Mouse (Mus musculus): ENCODE data around the gene Slamf1. TPM values are rescaled to one million over a fixed set of nuclear protein-coding genes. Genes with fewer than 3 reads are reported as not detected.
"Not testable (repeated sequence)": the region's sequence is repeated elsewhere in the genome, so short reads cannot be mapped to it uniquely, and the experiment has no call there.

The Slamf1 gene
- total RNA-seq, 2 experiments from 2014 or later: 0.32 to 0.38 TPM

DNA sequence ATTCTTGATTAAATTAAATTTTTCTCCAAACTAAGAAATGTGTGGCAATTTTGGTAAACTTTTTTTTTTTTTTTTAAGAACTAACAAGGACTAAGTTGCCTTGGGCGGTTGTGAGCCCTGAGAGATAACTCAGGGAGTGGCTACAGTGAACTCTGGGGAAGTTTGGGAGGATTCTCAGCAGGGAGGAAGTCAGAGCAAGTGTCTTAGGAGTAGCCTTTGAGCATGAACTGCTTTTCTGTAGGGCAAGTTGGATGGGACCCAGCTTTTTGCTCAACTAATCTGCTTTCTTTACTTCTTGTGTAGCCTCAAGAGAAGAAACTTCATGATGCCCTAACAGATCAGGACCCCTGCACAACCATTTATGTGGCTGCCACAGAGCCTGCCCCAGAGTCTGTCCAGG, 30.9 kb downstream of the Slamf1 start:
- DNase-seq: no peak
- intact Hi-C loops (cut with DNase I): no loop called here

DNA sequence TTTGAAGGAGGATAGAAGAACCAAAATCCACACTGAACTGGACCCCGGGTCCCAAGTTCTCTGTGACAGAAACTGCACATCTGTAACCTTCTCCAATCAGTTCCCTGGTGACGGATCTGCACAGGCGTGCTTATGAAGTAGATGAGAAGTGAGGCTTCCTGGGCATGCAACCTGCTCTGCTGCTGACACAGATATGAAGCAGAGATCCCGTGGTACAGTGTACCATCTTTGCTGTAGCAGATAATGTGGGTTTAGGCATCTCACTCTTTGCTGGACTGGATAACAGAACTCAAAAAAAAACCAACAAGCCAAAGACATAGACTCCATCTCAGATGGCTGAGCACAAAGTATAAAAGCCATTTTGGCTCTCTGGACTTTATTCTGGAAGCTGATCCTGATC, 32.7 kb downstream of the Slamf1 start:
- DNase-seq: no peak
- intact Hi-C loops (cut with DNase I): no loop called here

DNA sequence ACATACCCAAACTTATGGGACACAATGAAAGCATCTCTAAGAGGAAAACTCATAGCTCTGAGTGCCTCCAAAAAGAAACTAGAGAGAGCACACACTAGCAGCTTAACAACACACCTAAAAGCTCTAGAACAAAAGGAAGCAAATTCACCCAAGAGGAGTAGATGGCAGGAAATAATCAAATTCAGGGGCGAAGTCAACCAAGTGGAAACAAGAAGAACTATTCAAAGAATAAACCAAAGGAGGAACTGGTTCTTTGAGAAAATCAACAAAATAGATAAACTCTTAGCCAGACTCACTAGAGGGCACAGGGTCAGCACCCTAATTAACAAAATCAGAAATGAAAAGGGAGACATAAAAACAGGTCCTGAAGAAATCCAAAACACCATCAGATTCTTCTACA, 44.1 kb downstream of the Slamf1 start:
- intact Hi-C loops (cut with DNase I): loop anchor here (10.0 kb wide), 1 partner anchor 284 kb away; no protein-coding TSS in a partner anchor
- not testable (repeated sequence) for DNase-seq

DNA sequence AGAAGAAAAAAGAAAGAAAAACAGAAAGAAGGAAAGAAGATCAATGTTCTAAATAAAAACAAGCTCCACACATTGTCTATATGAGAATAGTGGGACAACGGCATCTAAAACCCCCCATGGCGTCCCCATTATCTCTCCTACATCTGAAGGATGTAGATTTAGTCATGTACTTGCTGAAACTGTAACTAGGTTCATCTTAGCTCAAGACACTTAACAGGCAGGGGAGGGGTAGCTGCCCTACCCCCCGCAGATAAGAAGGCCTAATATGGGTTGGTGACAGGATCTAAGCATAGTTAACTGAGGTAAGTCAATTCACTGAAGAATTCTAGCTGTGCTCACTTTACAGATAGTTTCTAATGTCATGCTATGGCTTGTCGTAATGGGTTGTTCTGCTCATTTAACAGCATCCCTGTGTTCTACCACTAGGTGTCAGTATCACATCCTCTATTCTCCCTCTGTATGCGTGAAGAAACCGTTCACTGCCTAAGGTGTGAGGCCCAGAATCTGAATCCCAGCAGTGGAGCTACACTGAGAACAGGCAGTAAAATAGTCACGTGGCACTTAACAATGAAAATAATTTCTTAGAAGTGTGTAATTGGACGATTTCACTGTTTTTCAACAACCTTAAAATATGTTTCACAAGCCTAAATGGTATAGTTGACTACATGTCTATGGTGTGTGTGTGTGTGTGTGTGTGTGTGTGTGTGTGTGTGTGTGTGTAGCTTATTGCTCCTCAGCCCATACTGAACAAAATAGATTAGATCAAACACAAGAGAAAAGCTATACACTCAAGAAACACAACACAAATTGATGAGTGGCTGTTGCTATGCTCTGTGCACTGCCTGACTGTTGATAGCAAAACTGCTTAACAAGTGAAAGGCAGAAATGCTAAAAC, 48.9 kb downstream of the Slamf1 start:
- intact Hi-C loops (cut with DNase I): loop anchor here (2.0 to 10.0 kb wide), 2 partner anchors 185 to 279 kb away; no protein-coding TSS in a partner anchor
- DNase-seq: peak; percentile 52 to 60

DNA sequence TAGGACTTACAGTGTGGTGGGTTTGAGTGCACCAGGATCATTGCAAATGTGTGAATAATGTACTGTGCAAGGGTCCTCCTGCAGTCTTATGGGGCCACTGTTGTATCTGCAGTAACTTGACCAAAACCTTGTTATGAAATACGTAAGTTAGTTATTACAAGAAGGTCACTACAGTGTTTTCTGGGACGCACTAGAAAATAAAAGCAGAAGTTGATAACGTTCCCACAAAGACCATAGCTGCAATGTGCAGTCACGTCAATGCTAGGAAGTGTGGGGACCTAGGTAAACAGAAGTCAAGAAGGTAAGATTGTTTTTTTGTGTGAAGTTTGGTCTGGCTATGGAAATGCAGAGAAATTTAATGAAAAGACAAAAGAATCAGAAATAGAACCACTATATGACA, 50.1 kb downstream of the Slamf1 start:
- no peak for DNase-seq
- intact Hi-C loops (cut with DNase I): loop anchor here (2.0 to 10.0 kb wide), 2 partner anchors 184 to 278 kb away; no protein-coding TSS in a partner anchor

DNA sequence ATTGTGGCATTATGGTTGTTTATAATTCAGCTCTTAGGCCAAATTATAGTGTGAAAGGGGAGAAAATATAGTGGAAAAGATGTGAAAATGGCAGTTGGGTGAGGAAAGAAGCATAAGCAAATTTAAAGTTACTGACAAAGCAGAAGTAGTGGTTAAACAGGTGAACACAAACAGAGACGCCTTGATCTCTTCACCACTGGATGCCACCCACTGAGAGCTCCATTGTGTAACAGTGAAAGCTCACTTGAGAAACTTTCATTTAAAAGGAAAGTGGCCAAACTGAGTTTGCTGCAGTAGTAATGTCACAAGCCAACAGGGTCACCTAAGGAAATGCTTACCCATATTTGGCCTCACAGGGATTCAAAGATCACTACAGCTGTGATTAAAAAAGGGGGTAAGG, 54.4 kb downstream of the Slamf1 start:
- DNase-seq: no peak
- intact Hi-C loops (cut with DNase I): no loop called here

DNA sequence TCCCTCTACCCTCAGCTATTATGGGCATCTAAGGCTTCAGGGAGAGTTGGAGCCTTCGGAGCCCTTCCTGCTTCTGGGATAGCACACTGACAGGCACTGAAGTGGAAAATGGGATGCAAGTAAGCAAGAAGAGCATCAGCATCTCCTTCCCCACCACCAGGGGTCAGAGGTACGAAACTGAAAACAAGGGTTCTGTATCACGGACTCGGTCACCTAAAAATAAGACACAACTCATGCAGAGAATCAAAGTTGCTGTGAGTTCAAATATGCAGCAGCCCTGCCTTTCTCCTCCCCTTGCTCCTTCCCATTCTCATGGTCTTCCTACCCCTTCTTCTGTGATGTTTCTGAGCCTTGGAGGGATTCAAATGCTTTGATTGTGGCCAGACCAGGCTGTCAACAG, 58.5 kb downstream of the Slamf1 start:
- intact Hi-C loops (cut with DNase I): no loop called here
- no peak for DNase-seq

DNA sequence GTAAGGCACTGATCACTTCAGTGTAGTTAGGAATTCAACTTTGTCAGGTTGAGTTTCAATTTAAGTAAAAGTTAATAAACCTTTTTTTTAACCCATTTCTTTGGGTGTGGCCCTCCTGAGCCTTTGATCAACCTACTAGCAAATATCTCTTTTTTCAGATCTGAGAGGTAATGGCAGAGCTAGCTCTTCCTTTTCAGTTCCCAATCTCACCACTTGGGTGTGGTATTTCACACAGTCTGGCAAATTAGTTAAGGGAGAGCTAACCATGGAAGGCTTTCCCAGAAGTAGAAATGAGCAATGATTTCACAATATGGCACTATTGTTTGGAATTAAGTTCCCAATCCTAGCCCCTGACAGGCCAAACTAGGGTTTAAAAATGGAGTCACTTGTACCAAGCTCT, 59.2 kb downstream of the Slamf1 start:
- DNase-seq: peak; percentile 24 to 29
- intact Hi-C loops (cut with DNase I): no loop called here

DNA sequence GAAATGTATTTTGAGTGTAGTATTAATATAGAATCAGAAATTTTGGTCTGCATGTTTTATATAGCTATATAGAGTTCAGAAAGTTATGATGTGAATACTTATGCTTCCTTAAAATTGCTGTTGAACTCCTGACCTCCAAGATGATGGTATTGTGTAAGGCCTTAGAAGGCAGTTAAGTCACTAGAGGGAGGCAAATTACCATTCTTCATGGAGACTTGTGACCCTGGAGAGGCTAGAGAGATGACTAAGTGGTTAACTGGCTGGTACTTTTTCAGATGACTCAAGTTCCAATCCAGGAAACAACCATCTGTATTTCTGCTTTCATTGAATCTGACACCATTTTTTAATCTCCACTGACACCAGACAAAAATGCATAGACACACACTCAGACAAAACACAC, 60.7 kb downstream of the Slamf1 start:
- intact Hi-C loops (cut with DNase I): no loop called here
- DNase-seq: no peak

DNA sequence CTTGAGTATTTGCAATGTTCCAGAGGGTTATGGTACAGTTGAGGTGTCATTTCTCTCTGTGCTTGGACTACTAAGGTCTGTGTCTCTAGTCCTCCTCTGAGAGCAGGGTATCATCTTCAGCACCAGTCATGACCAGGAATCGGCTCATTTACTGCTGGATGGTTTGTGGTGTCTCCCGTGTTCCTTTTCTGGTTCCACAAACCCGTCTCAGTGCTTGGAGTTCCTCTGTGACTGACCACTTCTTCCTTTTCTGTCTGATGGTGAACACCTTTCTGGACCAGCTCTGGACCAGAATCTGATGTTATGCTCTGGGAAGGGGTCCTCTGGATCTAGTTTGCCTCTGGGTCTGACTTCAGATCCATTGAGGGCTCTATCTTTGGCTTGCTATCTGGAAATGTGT, 72.6 kb downstream of the Slamf1 start, which contains the start of gene Cd84:
Gene Cd84 (plus strand): TSS at position 210 of the 400 bp plus-strand sequence.
- intact Hi-C loops (cut with DNase I): no loop called here
- DNase-seq: no peak

DNA sequence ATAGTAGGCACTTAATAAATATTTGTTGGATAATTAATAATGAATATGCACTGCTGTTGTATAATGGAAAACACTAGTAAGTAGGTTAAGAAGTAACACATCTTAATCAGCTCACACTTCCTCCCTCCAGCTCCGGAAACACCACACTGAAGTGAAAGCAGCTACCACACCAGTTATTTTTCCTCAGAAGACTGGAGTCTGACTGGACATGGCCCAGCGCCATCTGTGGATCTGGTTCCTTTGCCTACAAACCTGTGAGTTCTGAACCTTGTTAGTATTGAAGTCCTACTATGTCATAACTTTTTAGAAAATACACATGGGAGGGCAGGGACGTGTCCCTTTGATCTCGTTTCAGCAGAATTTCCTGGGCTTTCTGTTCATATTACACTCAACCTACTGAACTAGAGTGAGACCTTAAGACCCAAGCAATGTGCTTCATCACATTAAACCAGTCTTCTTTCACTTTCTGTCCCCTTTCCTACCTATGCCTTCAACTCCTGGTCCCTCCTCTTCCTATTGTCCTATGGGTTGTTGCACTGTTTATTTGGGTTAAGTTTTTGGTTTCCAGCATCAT, 73.6 kb downstream of the Slamf1 start:
- peak; percentile 16 for DNase-seq
- intact Hi-C loops (cut with DNase I): no loop called here

DNA sequence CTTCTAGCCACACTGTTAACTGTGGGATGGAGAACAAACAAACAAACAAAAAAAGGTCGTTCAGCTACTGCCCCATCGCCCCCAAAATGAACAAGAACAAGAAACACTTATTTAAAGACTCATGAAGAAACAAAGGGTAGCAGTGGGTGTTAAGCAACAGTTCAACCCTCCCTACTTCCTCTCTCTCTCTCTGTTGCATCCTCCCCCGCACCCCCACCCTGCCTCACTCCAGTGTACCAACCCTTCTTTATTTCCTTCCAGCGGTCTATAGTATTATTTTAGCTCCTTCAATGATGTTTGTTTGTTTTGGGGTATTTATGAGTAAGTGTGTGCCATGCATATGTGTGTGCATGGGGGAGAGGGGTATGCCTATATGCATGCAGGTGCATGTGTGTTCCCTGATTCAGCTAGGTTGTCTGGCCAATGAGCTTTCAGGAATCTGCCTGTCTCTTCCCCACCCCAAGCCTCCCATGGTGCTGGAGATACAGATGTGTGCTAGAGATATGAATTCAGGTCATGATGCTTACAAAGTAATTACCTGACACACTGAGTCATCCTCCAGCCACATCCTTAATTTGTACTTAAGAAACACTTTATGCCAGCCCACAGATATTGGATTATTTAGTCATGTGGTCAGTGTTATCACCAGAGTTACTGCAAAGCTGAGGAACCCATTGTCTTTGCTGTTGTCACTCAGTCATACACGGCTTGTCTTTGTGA, 78.3 kb downstream of the Slamf1 start:
- intact Hi-C loops (cut with DNase I): no loop called here
- DNase-seq: no peak

DNA sequence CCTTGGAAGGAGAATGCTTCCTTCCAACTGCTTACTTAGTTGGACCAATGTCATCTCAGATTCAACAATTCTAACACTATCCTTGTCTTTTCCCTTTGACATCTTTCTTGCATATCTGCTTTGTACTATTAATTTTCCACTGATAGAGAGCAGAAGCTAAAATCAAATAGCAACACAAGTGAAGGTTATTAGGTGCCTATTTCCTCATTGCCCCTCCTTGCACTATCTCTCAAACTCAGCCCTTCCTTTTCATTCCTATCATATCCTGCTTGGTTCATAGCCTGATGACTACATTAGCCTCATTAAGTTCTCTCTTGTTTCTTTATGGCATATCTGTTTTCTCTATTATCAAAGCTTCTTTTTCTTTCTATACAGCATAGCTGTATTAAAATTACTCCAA, 81.3 kb downstream of the Slamf1 start:
- no peak for DNase-seq
- intact Hi-C loops (cut with DNase I): no loop called here

DNA sequence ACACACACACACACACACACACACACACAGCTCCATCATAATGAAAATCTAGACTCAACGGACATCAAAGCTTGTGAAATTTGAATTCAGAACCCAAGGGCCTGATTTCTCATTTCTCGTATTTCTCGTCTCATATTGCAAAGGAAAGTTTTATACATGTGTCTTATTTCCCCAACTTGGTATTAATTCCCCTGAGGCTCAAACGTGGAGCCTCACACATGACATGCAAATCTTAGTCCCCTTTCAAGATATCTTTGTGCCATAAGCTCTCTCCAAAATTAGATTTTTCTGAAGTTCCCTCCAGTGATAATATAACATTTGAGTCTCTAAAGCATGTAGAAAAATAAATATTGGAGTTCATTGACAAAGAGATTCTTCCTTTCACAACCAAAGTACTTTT, 81.8 kb downstream of the Slamf1 start:
- intact Hi-C loops (cut with DNase I): no loop called here
- DNase-seq: no peak

DNA sequence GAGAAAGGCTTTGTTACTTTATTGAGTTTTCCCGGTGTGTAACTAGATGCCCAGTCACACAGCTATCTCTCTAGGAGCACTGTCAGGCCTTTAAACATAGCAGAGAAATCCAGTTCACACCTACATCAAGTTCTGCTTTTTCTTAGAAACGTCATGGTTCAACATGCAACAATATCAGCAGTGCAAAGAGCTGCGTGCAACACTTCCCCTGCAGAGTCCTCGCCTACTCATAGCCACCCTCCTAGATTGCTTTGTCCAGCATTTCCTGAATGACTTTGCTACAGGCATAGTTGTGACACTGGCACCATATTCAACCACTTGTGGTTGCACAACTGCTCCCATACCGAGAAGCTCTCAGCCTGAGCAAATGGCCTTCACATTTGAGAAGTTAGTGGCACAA, 82.5 kb downstream of the Slamf1 start:
- DNase-seq: peak in 1 of 2 experiments; percentile 9

More for the DNA sequence above, 82.5 kb downstream of the Slamf1 start:
- intact Hi-C loops (cut with DNase I): no loop called here

Other genes with a start within 250 kb of the Slamf1 start
- gene Itln1, start 231.8 kb upstream of the Slamf1 start, total RNA-seq (2021): not detected
- gene Cd244a, start 207.9 kb upstream of the Slamf1 start, total RNA-seq (2021): under 1 TPM; 0.10 to 0.20 TPM
- gene Ly9, start 159.7 kb upstream of the Slamf1 start, total RNA-seq (2021): under 1 TPM; 0.17 to 0.22 TPM
- gene Slamf7, start 114.1 kb upstream of the Slamf1 start, total RNA-seq (2021): under 1 TPM in 1 of 2 experiments, not detected in 1; 0.29 TPM
- 1 to 10 TPM; 1.8 to 2.3 TPM for gene Cd48, start 85.1 kb upstream of the Slamf1 start, total RNA-seq (2021)
- gene Cd84, start 72.6 kb downstream of the Slamf1 start, total RNA-seq (2021): 1 to 10 TPM; 1.8 to 2.5 TPM
- gene Gm10521, start 128.5 kb downstream of the Slamf1 start, total RNA-seq (2021): under 1 TPM; 0.10 to 0.17 TPM
- under 1 TPM; 0.42 to 0.84 TPM for gene Slamf6, start 150.4 kb downstream of the Slamf1 start, total RNA-seq (2021)

Measured in heart, postnatal 10 days (tissue).